Mouse (Mus musculus): ENCODE data around the gene St6gal1. TPM values are rescaled to one million over a fixed set of nuclear protein-coding genes. Genes with fewer than 3 reads are reported as not detected.

Gene St6gal1
- polyA plus RNA-seq, 1 experiment = 5.7 TPM

GRCm38 (mm10) chr16:23227851-23228250, 3.3 kb downstream of the St6gal1 start:
- Histone ChIP-seq H3K36me3 (ENCODE audit: control insufficient read depth, insufficient read depth) (no peaks in the 10 kb centered on the region), H3K27me3 (ENCODE audit: control insufficient read depth, insufficient read depth, insufficient read length) (no peaks in the 10 kb centered on the region), H3K79me2 (ENCODE audit: control insufficient read depth, insufficient read depth) (peaks cover 7% of the 10 kb centered on the region), H3K4me2 (ENCODE audit: low read depth) (no peak overlapping the region), H3K4me3 (no peak overlapping the region), H3ac (ENCODE audit: control insufficient read depth, insufficient read length) (no peak overlapping the region)
- TF ChIP-seq MAX (IDR thresholded peaks at IDR 0.05; ENCODE audit: low read depth) (no peak), MYOG (IDR thresholded peaks at IDR 0.05; ENCODE audit: control insufficient read depth in 1 of 3, insufficient read depth in 1 of 3, insufficient read length in 2 of 3, low read depth in 2 of 3) (no peak)

GRCm38 (mm10) chr16:23228486-23228885, 3.9 kb downstream of the St6gal1 start:
- no peak for TF ChIP-seq E2F4 (IDR thresholded peaks at IDR 0.05; ENCODE audit: insufficient read depth)
- no peak for TF ChIP-seq TCF3 (IDR thresholded peaks at IDR 0.05; ENCODE audit: insufficient read length, low read depth)
- TF ChIP-seq TCF12 (IDR thresholded peaks at IDR 0.05; ENCODE audit: insufficient read depth, poor library complexity, severe bottlenecking) = no peak
- TF ChIP-seq MAX (IDR thresholded peaks at IDR 0.05; ENCODE audit: low read depth) = no peak
- no peak for TF ChIP-seq CEBPB (IDR thresholded peaks at IDR 0.05; ENCODE audit: insufficient read depth, poor library complexity, severe bottlenecking)
- TF ChIP-seq USF1 (IDR thresholded peaks at IDR 0.05; ENCODE audit: low read depth) = no peak
- TF ChIP-seq POLR2A (IDR thresholded peaks at IDR 0.05; ENCODE audit: insufficient read length, low read depth) = no peak
- no peak for TF ChIP-seq MYOD1 (IDR thresholded peaks at IDR 0.05; ENCODE audit: control insufficient read depth in 1 of 3, insufficient read length in 2 of 3, low read depth in 2 of 3)
- no peak for TF ChIP-seq REST (IDR thresholded peaks at IDR 0.05; ENCODE audit: insufficient read depth, insufficient read length)
- no peak for TF ChIP-seq POLR2AphosphoS2 (IDR thresholded peaks at IDR 0.05; ENCODE audit: insufficient read length, low read depth)
- TF ChIP-seq SRF (IDR thresholded peaks at IDR 0.05; ENCODE audit: control insufficient read depth, insufficient read length, low read depth) = no peak
- Histone ChIP-seq H3K36me3 (ENCODE audit: control insufficient read depth, insufficient read depth) (no peaks in the 10 kb centered on the region), H3K79me2 (ENCODE audit: control insufficient read depth, insufficient read depth) (peaks cover 7% of the 10 kb centered on the region), H3ac (ENCODE audit: control insufficient read depth, insufficient read length) (no peak overlapping the region), H3K27me3 (ENCODE audit: control insufficient read depth, insufficient read depth, insufficient read length) (no peaks in the 10 kb centered on the region), H3K4me2 (ENCODE audit: low read depth) (no peak overlapping the region), H3K4me3 (no peak overlapping the region)

- no peak overlapping the region for H3K4me2 ChIP-seq (ENCODE audit: low read depth)
- no peaks in the 10 kb centered on the region for H3K27me3 ChIP-seq (ENCODE audit: control insufficient read depth, insufficient read depth, insufficient read length)
- peaks cover 7% of the 10 kb centered on the region for H3K79me2 ChIP-seq (ENCODE audit: control insufficient read depth, insufficient read depth)
- H3K4me3 ChIP-seq = no peak overlapping the region
- H3ac ChIP-seq (ENCODE audit: control insufficient read depth, insufficient read length) = no peak overlapping the region
- TF ChIP-seq SRF (IDR thresholded peaks at IDR 0.05; ENCODE audit: control insufficient read depth, insufficient read length, low read depth) (no peak), POLR2AphosphoS2 (IDR thresholded peaks at IDR 0.05; ENCODE audit: insufficient read length, low read depth) (no peak), E2F4 (IDR thresholded peaks at IDR 0.05; ENCODE audit: insufficient read depth) (no peak), TCF12 (IDR thresholded peaks at IDR 0.05; ENCODE audit: insufficient read depth, poor library complexity, severe bottlenecking) (no peak), MYOD1 (IDR thresholded peaks at IDR 0.05; ENCODE audit: control insufficient read depth in 1 of 3, insufficient read length in 2 of 3, low read depth in 2 of 3) (no peak), CEBPB (IDR thresholded peaks at IDR 0.05; ENCODE audit: insufficient read depth, poor library complexity, severe bottlenecking) (no peak), MAX (IDR thresholded peaks at IDR 0.05; ENCODE audit: low read depth) (no peak), REST (IDR thresholded peaks at IDR 0.05; ENCODE audit: insufficient read depth, insufficient read length) (no peak), POLR2A (IDR thresholded peaks at IDR 0.05; ENCODE audit: insufficient read length, low read depth) (no peak), MYOG (IDR thresholded peaks at IDR 0.05; ENCODE audit: control insufficient read depth in 1 of 3, insufficient read depth in 1 of 3, insufficient read length in 2 of 3, low read depth in 2 of 3) (no peak), USF1 (IDR thresholded peaks at IDR 0.05; ENCODE audit: low read depth) (no peak)
- H3K36me3 ChIP-seq (ENCODE audit: control insufficient read depth, insufficient read depth) = no peaks in the 10 kb centered on the region
These were observed 5.4 kb downstream of the St6gal1 start for GRCm38 (mm10) chr16:23229945-23230344.

GRCm38 (mm10) chr16:23231168-23231567, 6.6 kb downstream of the St6gal1 start:
- Histone ChIP-seq H3K4me2 (ENCODE audit: low read depth) (no peak overlapping the region), H3K36me3 (ENCODE audit: control insufficient read depth, insufficient read depth) (no peaks in the 10 kb centered on the region), H3K79me2 (ENCODE audit: control insufficient read depth, insufficient read depth) (peaks cover 7% of the 10 kb centered on the region), H3K4me3 (no peak overlapping the region), H3K27me3 (ENCODE audit: control insufficient read depth, insufficient read depth, insufficient read length) (no peaks in the 10 kb centered on the region), H3ac (ENCODE audit: control insufficient read depth, insufficient read length) (no peak overlapping the region)
- TF ChIP-seq REST (IDR thresholded peaks at IDR 0.05; ENCODE audit: insufficient read depth, insufficient read length) (no peak), SRF (IDR thresholded peaks at IDR 0.05; ENCODE audit: control insufficient read depth, insufficient read length, low read depth) (no peak), TCF12 (IDR thresholded peaks at IDR 0.05; ENCODE audit: insufficient read depth, poor library complexity, severe bottlenecking) (no peak), POLR2AphosphoS2 (IDR thresholded peaks at IDR 0.05; ENCODE audit: insufficient read length, low read depth) (no peak), E2F4 (IDR thresholded peaks at IDR 0.05; ENCODE audit: insufficient read depth) (no peak)

- TF ChIP-seq SRF (IDR thresholded peaks at IDR 0.05; ENCODE audit: control insufficient read depth, insufficient read length, low read depth) (no peak), TCF12 (IDR thresholded peaks at IDR 0.05; ENCODE audit: insufficient read depth, poor library complexity, severe bottlenecking) (no peak), MAX (IDR thresholded peaks at IDR 0.05; ENCODE audit: low read depth) (no peak)
These were observed 8.2 kb downstream of the St6gal1 start for GRCm38 (mm10) chr16:23232691-23233090.

More at GRCm38 (mm10) chr16:23232691-23233090, 8.2 kb downstream of the St6gal1 start:
- Histone ChIP-seq H3ac (ENCODE audit: control insufficient read depth, insufficient read length) (no peak overlapping the region), H3K79me2 (ENCODE audit: control insufficient read depth, insufficient read depth) (peaks cover 6% of the 10 kb centered on the region), H3K36me3 (ENCODE audit: control insufficient read depth, insufficient read depth) (no peaks in the 10 kb centered on the region), H3K4me2 (ENCODE audit: low read depth) (no peak overlapping the region), H3K4me3 (no peak overlapping the region), H3K27me3 (ENCODE audit: control insufficient read depth, insufficient read depth, insufficient read length) (no peaks in the 10 kb centered on the region)
